Mouse (Mus musculus): ENCODE measurements around the gene Appl1.

The Appl1 gene

DNA sequence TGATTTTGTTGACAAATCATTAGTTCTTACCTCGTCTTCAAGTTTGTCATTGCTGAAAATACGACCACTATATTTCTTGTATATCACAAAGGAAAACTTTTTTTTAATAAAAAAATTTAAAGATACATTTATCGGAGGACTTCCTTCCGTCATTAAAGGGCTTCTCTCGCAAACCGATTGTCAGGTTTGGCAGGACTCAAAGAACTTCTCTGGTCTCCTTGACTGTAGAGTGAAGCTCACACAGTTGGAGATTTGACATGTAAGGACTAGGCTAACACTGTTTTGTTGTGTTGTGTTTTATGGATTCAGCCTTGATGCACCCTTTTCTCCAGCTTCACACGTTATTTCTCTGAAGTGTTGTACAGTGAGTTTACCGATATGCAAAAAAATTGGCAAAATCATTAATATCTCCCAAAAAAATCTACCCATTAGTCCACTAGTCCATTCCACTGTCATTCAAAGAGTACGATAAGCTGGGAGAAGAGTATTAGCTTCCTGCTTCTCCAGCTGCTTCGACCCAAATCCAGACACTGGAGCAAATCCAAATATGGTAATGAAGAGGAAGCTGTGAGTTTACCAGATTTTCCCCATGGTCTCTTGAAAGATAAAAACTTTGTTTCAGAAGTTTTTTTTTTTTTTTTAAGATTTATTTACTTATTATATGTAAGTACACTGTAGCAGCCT is at the start of gene Appl1:
TSS of gene Appl1 (minus strand) at position 127 of the 684 bp plus-strand sequence.
- DNase-seq (ENCODE audit: inconsistent ontology term): peak; percentile 24

GRCm38 (mm10) chr14:27019850-27020249 is 48.8 kb upstream of the Appl1 start:
- peak; percentile 80 for DNase-seq (ENCODE audit: inconsistent ontology term)

GRCm38 (mm10) chr14:27017936-27018335 is 46.9 kb upstream of the Appl1 start:
- no peak for DNase-seq (ENCODE audit: inconsistent ontology term)

- DNase-seq (ENCODE audit: inconsistent ontology term): no peak
These were observed 42.6 kb upstream of the Appl1 start for GRCm38 (mm10) chr14:27013658-27014057.

DNA sequence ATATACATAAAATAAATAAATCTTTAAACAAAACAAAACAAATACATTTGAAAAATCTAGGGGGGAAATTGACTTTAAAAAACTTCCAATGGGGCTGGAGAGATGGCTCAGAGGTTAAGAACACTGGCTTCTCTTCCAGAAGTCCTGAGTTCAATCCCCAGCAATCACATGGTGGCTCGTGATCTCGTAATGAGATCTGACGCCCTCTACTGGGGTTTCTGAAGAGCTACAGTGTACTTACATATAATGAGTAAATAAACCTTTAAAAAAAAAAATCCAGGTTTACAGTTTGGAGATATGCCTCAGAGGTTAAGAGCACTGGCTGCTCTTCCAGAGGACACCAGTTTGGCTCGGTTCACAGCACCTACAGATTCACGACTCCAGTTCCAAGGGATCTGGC is 40.5 kb upstream of the Appl1 start:
- DNase-seq (ENCODE audit: inconsistent ontology term): no peak

GRCm38 (mm10) chr14:27005937-27006336 is 34.9 kb upstream of the Appl1 start:
- DNase-seq (ENCODE audit: inconsistent ontology term): no peak

DNA sequence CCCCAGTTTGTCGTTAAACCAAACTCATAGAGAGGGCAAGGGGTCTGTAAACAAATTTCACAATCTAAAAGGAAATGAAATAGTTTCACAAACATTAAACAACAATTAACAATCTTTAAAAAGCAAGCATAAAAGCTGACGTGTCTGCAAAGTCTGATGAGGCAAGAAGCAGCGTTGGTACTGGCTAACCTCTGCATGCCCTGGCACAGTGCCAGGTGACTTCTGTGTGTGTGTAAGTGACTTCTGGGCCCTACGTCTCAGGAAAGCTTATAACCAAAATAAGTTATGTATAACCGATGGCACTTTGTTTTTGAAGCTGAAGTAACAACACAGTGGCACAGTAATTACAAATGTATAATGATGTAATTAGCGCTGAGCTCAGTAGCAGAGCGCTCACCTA is 33.9 kb upstream of the Appl1 start:
- no peak for DNase-seq (ENCODE audit: inconsistent ontology term)

DNA sequence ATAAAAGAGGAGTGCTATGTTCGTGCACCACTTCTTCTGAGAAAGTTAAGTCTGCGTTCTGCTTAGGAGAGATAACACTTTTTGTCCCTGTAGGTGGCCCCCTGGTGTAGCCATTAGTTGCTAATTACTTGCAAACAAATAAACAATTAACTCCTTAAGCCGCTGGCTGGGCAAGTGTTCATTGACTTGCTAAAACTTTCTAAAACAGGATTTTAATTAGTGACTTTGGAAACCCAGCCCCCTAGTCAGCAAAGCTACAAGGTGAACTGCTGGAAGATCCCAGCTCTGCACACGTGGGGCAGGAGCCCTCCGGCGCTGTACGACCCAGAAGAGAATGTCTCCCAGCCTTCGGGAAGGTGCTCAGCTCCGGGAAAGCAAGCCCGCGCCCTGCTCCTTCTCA is 29.4 kb upstream of the Appl1 start:
- no peak for DNase-seq (ENCODE audit: inconsistent ontology term)

DNA sequence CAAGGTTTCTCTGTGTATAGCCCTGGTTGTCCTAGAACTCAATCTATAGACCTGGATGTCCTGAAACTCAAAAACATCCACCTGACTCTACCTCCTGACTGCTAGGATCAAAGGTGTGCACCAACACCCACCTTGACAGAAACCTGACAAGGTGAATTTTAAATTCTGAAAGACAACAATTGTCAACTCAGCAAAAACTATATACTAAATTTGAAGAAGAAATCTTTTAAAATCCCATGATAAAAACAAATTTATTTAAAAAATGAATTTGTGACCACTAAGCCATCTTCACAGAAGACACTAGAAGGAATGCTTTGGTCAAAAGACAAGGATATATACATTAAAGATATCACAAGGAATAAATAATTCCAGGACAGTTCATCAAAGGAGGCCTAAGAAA is 25.2 kb upstream of the Appl1 start:
- DNase-seq (ENCODE audit: inconsistent ontology term): no peak

- peak; percentile 25 for DNase-seq (ENCODE audit: inconsistent ontology term)
These were observed 23.2 kb upstream of the Appl1 start, which contains the start of gene Hesx1 for GRCm38 (mm10) chr14:26994211-26994741. Hesx1 (plus strand) TSS chr14:26994416.

GRCm38 (mm10) chr14:26993427-26993826 is 22.4 kb upstream of the Appl1 start:
- no peak for DNase-seq (ENCODE audit: inconsistent ontology term)

GRCm38 (mm10) chr14:26991622-26992021 is 20.6 kb upstream of the Appl1 start:
- no peak for DNase-seq (ENCODE audit: inconsistent ontology term)

GRCm38 (mm10) chr14:26988694-26989093 is 17.7 kb upstream of the Appl1 start:
- no peak for DNase-seq (ENCODE audit: inconsistent ontology term)

DNA sequence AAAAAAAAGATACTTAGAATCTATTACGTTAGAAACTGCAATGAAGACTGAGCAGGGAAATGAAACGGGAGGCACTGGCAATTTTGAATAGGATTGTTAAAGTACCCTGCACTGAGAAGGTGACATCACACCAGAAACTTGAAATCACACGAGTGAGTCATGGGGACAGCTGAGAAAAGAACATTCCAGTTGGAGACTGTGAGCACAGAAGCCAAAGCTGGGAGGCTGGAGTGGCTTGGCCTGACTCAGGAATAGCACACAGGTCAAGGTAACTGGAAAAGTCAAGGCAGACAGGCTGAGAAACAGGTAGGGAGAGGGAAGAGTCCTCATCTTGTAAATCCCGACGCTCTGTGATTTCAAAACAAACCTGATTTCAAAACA is 11.1 kb upstream of the Appl1 start:
- DNase-seq (ENCODE audit: inconsistent ontology term): no peak

GRCm38 (mm10) chr14:26981494-26982149 is 10.6 kb upstream of the Appl1 start:
- peak; percentile 35 for DNase-seq (ENCODE audit: inconsistent ontology term)

DNA sequence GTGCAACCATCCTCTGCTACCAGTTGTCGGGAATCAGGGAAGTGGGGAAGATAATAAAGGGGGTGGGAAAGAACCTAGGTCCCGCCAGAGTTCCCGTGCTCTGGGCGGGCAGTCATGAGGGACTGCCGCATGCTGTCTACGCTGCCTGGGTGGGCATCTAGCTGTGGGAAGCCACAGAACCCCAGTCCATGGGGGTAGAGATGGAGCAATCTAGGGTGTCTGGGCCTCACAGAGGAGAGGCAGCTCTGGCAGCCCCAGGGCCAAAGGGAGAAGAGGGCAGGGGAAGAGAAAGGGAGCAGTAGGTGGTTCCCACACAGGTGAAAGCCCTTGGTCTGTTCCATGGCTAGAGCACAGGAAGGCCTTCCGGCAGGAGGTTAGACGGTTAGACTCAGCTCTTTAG is 10.0 kb upstream of the Appl1 start:
- DNase-seq (ENCODE audit: inconsistent ontology term): no peak

- DNase-seq (ENCODE audit: inconsistent ontology term): no peak
These were observed 8.8 kb upstream of the Appl1 start for GRCm38 (mm10) chr14:26979808-26980207.

GRCm38 (mm10) chr14:26977500-26977899 is 6.5 kb upstream of the Appl1 start:
- no peak for DNase-seq (ENCODE audit: inconsistent ontology term)

DNA sequence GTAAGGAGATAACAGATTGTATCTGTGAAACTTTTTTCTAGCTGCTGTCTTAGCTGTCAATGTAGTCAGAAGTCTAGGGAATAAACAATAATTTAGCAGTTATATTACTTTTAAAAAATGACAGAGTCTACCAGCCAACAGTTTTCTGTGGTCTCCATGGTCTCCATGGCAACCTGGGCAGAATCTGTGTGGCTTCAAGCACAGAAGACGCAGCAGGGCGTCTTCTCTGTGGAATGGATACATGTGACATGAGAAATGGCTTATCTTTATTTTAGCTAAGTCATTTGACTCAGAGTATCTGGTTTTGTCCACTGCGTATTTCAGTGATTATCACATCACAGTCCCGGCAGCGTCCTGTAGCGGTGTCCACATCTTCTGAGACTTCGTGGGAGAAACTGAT is 5.2 kb upstream of the Appl1 start:
- DNase-seq (ENCODE audit: inconsistent ontology term): no peak

DNA sequence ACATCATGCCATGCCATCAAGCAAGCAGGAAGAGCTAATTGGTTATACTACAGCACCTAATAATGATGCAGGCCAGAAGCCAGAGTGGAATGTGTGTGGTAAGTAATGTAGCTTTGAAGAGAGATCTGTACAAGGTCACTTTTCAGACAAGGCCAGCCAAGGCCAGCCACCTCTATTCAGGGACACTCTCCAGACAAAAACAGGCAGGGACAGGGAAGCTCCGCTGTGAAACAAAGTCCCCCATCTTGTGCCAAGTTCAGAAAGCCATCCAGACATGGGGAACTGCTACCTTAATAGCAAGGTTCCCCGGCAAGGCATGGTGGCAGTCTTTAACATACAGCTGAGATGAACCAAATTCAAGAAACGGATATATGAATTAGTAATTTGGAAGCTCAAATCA is 4.5 kb upstream of the Appl1 start:
- DNase-seq (ENCODE audit: inconsistent ontology term): peak; percentile 5

- DNase-seq (ENCODE audit: inconsistent ontology term): no peak
These were observed 2.1 kb upstream of the Appl1 start for GRCm38 (mm10) chr14:26973089-26973488.

DNA sequence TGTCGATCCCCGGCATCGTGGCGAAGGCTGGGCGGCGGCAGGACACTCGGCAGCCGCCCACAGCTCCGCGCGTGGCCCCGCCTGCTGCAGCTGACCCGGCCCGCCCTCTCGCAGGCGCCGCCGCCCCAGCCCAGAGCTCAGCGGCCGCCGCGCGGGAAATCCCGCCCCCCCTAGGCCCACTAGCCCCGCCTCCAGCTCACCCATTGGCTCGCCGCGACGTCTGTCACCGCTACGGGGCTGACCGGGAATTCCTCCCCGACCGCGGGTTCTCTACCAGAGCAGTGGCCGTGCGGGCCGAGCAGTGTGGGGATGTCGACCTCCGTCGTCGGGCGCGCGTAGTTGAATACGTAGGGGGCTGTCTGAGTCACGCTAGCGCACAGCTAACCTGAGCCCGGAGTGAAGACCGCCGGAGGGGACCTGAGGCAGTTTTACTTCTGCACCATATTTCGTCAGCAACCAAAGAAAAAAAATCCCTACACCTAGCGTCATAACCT is 546 bp downstream of the Appl1 start:
- DNase-seq (ENCODE audit: inconsistent ontology term): peak; percentile 98

DNA sequence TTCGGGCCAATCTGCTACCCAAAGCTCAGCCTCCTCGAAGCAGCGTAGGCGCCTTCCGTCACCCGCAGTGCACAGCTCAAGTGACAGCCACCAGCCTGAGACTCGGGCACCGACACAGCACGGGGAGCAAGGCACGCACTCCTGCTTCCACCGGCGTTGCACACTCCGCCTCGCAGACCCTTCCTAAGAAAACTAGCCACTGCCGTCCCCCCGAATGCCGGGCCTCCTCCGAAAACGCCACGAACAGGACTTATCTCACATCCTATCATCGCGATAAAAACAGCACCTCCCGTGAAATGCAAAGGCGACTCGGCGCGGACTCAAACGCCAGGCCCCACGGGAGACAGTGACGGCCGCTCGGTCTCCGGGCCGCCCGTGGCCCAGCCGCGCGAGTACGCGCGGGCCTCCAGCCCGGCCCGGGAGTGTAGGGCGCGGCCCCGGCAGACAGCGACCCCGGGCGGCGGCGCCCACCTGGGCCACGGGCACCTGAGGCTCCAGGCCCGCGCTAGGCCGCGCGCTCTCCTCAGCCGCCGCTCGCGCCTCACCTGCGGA is 1.1 kb downstream of the Appl1 start:
- peak; percentile 75 for DNase-seq (ENCODE audit: inconsistent ontology term)

All from Muller cell, postnatal 12 days (primary cell).